Mouse (Mus musculus) liver, embryonic 14.5 days (tissue): ENCODE measurements at regions not wholly inside any gene's neighbourhood (a gene's known extent, or its start where the extent isn't known, plus 50 kb on each side); places are given as distances from the start of the nearest gene placed in this dataset.
A peak's percentile ranks its signal among the peaks of the same experiment; 100 is the strongest.

ENCODE experiments used
- ATAC-seq: fragments of 200-750 bp; cut with Nextera tagmentation; 2 replicates; pipeline ENCODE4 v1.8.0; 2017; ENCODE audit warnings: moderate number of reproducible peaks, mild to moderate bottlenecking, moderate library complexity; ENCODE audit not compliant: insufficient read depth
- DNase-seq, 3 experiments: peaks; one replicate each; pipeline ENCODE4 v3.0.0-alpha.2; 2012 to 2013; ENCODE audit warnings: low read depth in 3 of 3, low spot score in 3 of 3
- H3K27ac ChIP-seq: fragments of 300-500 bp; sonication (generic); 2 replicates; pipeline ENCODE4 v1.5.1; 2014; ENCODE audit warnings: moderate library complexity, mild to moderate bottlenecking, control low read depth, inconsistent platforms
- H3K27me3 ChIP-seq: fragments of 300-500 bp; sonication (generic); 2 replicates; pipeline ENCODE4 v1.6.1; 2014; ENCODE audit warnings: mild to moderate bottlenecking, low read length, moderate library complexity; ENCODE audit not compliant: control insufficient read depth, insufficient read depth
- H3K36me3 ChIP-seq: fragments of 300-500 bp; sonication (generic); replicated peaks from 2 replicates; pipeline ENCODE4 v1.6.1; 2014; ENCODE audit warnings: low read depth; ENCODE audit not compliant: control insufficient read depth, insufficient read depth
- H3K4me1 ChIP-seq, 2 experiments: fragments of 200-500 bp in 1 of 2; fragments of 300-500 bp in 1 of 2; sonication (generic) in 1 of 2; replicated peaks; 2 replicates each; pipeline ENCODE4 v1.6.1; 2012 to 2014; ENCODE audit warnings: antibody characterized with exemption in 1 of 2, inconsistent platforms in 1 of 2, low read length in 1 of 2; ENCODE audit not compliant: control insufficient read depth in 2 of 2, insufficient read depth in 2 of 2
- H3K4me2 ChIP-seq: fragments of 300-500 bp; sonication (generic); 2 replicates; pipeline ENCODE4 v1.6.1; 2014; ENCODE audit warnings: low read depth, mild to moderate bottlenecking, control low read depth, moderate library complexity
- H3K4me3 ChIP-seq, 2 experiments: fragments of 200-500 bp in 1 of 2; fragments of 300-500 bp in 1 of 2; sonication (generic) in 1 of 2; 2 replicates each; pipeline ENCODE4 v1.5.1; 2012 to 2014; ENCODE audit warnings: low read depth in 2 of 2, low read length in 2 of 2, mild to moderate bottlenecking in 2 of 2, control low read depth in 1 of 2, inconsistent platforms in 1 of 2, moderate library complexity in 1 of 2; ENCODE audit not compliant: insufficient read depth in 1 of 2
- H3K9ac ChIP-seq: fragments of 300-500 bp; sonication (generic); replicated peaks from 2 replicates; pipeline ENCODE4 v1.6.1; 2014; ENCODE audit warnings: mild to moderate bottlenecking, control low read depth, moderate library complexity
- H3K9me3 ChIP-seq: fragments of 300-500 bp; sonication (generic); 2 replicates; pipeline ENCODE4 v1.6.1; 2016; ENCODE audit warnings: low read length, mixed read lengths; ENCODE audit not compliant: control insufficient read depth
- CTCF ChIP-seq: IDR thresholded peaks from 2 replicates; pipeline ENCODE4 v1.5.1; 2016; ENCODE audit warnings: antibody characterized with exemption, low read depth, control low read depth
- EP300 ChIP-seq: IDR thresholded peaks from 2 replicates; pipeline ENCODE4 v1.6.1; 2016; ENCODE audit warnings: antibody characterized with exemption, low read depth
- WGBS: fragments of 180-500 bp; shearing (Covaris S2); extraction: QIAGEN DNeasy Blood & Tissue Kit; methylation state at CpG from one replicate; pipeline ENCODE4 v1.1.7; 2014; ENCODE audit not compliant: insufficient replicate concordance; 5-methylcytosine and 5-hydroxymethylcytosine counted together

DNA sequence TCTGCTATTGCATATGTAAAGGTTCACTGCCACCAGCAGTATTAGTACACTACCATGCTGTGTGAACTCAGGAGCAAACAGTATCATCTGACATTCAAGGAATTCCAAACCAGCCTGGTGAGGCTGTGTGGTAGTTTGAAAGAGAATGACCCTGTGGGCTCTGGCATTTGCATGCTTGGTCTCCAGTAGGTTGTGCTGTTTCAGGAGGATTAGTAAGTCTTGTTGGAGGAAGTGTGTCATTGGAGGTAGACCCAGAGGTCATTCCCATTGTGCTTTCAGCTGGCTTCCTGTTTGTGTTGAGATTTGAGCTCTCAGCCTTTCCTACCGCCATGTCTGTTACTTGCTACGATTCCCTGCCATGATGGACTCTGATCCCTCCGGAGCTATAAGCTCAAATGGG lies 98.3 kb upstream of the St6galnac5 start:
- Histone ChIP-seq H3K27ac (no peak overlapping the region), H3K4me2 (no peak overlapping the region), H3K9ac (no peak overlapping the region), H3K4me1 (no peaks in the 10 kb centered on the region), H3K36me3 (no peaks in the 10 kb centered on the region), H3K4me3 (no peak overlapping the region), H3K9me3 (no peaks in the 10 kb centered on the region), H3K27me3 (no peaks in the 10 kb centered on the region)
- 47% methylated on average over 3 of the region's 3 CpGs for WGBS
- ATAC-seq (no peak), DNase-seq (no peak)
- TF ChIP-seq EP300 (no peak), CTCF (no peak)

DNA sequence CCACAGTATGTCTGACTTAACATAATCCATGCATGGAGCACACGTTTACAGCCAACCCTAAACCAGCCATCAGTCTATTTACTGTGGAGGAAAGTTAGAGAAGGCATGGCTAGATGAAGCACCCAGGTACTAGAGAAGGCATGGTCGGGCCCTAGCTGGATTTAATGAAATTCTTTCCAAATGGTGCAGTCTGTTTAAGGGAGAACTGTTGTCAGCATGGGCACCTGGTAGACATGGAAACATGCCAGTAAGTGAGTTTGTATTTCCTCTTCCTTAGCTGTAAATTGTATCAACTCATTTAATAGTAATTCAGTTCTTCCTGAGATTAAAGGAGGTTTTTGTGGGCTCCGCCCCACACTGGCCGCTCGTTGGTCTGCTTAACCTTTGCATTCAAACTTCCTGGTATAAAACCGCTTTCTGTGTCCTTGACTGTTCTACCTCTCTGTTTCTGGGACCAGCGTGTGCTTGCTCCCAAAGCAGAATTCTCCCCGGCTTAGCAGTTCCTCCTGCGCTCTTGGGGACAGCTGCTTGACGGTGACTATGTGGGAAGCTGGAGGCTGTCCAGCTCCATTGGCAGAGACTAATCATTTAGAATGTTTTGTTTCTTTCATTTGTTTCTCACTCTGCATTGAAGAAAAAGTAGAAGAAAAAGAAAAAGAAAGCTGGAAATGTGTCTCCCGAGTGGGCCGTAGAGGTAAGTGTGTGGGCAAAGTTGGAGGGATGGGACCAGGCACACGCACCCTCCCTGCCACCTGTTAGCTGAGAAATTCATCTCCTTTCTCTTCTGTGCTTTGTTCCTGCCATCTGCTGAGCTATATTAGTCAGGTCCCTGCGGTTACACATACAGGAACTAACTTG lies 96.0 kb upstream of the St6galnac5 start:
- H3K27ac ChIP-seq = no peak overlapping the region
- no peak overlapping the region for H3K9ac ChIP-seq
- no peak for ATAC-seq
- H3K27me3 ChIP-seq = no peaks in the 10 kb centered on the region; the same call in 1 of the 2 replicates
- no peaks in the 10 kb centered on the region for H3K36me3 ChIP-seq
- no peaks in the 10 kb centered on the region for H3K9me3 ChIP-seq
- 68% methylated on average over 14 of the region's 14 CpGs for WGBS
- no peak overlapping the region for H3K4me2 ChIP-seq
- no peaks in the 10 kb centered on the region for H3K4me1 ChIP-seq
- H3K4me3 ChIP-seq = no peak overlapping the region
- DNase-seq = no peak
- TF ChIP-seq CTCF (no peak), EP300 (no peak)

DNA sequence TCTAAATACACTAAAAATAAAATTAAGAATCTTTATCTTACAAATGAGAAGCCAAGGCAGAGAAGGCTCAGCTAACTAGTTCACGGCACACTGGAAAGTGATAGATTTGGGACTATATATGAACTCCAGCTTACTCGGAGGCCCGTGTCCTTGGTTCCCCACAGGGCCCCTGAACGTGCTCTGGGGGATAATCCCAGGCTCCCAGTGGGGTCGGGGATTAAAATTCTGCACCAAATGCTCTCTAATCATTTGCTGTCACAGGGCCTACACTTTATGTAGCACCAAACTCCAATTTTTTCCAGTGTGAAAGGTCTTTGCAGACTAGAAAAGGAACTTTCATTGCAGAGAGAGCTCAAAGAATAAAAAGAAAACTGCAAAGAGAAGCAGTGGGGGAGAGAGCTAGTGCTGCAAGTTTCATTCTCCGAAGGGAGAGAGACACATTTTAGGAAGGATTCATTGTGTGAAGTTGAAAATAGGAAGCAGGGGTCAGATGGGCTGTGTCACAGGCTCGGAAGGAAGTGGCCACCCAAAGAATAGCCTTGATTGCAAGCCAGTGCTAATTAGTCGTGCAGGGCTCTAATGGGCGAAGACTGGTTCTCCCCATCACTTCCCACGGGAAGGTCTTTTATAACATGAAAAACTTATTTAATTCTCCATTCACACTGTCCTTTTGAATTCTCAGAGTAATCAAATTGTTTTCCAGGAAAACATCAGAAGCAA lies 90.3 kb upstream of the St6galnac5 start:
- Histone ChIP-seq H3K4me1 (peaks cover 17 to 19% of the 10 kb centered on the region in 2 experiments), H3K9ac (no peak overlapping the region), H3K9me3 (no peaks in the 10 kb centered on the region), H3K36me3 (no peaks in the 10 kb centered on the region), H3K4me2 (no peak overlapping the region), H3K4me3 (no peak overlapping the region), H3K27ac (no peak overlapping the region), H3K27me3 (no peaks in the 10 kb centered on the region; the same call in 1 of the 2 replicates)
- DNase-seq (no peak), ATAC-seq (no peak)
- TF ChIP-seq CTCF = no peak
- TF ChIP-seq EP300 = no peak
- 52% methylated on average over 10 of the region's 10 CpGs for WGBS

DNA sequence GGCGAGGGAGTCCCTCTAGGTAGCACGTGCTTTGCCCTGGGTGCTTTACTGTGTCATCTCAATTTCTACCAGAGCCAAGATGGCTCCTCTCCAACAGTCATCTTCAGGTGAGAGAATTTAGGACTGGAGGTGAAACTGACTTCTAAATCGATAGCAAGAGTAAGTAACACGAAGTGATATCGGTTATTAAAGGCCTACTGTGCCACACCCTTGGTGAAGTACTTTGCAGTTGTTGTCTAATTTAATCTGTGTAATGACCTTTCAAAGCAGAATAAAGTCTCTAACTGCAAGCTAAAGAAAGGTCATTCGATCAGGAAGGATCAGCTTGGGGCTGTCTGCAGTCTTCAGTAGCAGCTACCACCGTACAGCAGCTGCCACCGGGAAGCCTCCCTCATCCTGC lies 89.5 kb upstream of the St6galnac5 start:
- no peak for DNase-seq
- Histone ChIP-seq H3K4me2 (peak overlapping the region; percentile 36), H3K27me3 (no peaks in the 10 kb centered on the region; the same call in 1 of the 2 replicates), H3K4me1 (peaks cover 17 to 19% of the 10 kb centered on the region in 2 experiments), H3K4me3 (no peak overlapping the region), H3K9me3 (no peaks in the 10 kb centered on the region), H3K9ac (no peak overlapping the region), H3K27ac (no peak overlapping the region), H3K36me3 (no peaks in the 10 kb centered on the region)
- WGBS = 68% methylated on average over 8 of the region's 8 CpGs
- TF ChIP-seq EP300 = no peak
- no peak for TF ChIP-seq CTCF
- peak; percentile 61 for ATAC-seq

DNA sequence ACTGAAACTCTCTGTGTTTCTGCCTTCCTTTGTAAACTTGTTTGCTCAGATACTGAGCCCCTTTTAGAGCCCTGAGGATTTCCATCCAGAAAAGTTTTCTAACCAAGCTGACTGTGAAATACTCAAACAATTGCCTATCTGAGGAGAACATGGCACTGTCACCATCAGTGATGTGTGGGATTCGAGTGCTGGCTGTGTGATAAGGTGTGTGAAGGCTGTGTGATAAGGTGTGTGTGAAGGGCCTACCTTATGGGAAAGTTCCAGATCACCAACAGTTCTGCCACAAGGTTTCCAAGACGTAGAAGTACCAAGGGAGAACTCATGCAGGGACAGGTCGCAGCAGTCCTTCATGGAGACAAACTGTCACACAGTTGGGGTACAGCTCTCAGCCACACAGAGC lies 89.1 kb upstream of the St6galnac5 start:
- Histone ChIP-seq H3K9me3 (no peaks in the 10 kb centered on the region), H3K4me1 (peaks cover 17 to 19% of the 10 kb centered on the region in 2 experiments), H3K27ac (0 out of 2 replicates have a peak overlapping the region, but pooled peaks have one; percentile 18), H3K9ac (no peak overlapping the region), H3K27me3 (no peaks in the 10 kb centered on the region; the same call in 1 of the 2 replicates), H3K4me3 (no peak overlapping the region), H3K4me2 (peak overlapping the region; percentile 36), H3K36me3 (no peaks in the 10 kb centered on the region)
- peak; percentile 33 to 46 (median 44) for DNase-seq
- ATAC-seq = peak; percentile 96
- peak; percentile 89 for TF ChIP-seq EP300
- no peak for TF ChIP-seq CTCF
- WGBS = 15% methylated on average over 3 of the region's 3 CpGs
